Mouse (Mus musculus): Measurements from ENCODE around the gene Tlk2.
"Not testable (repeated sequence)": the region's sequence is repeated elsewhere in the genome, so short reads cannot be mapped to it uniquely, and the experiment has no call there.

Gene Tlk2

DNA sequence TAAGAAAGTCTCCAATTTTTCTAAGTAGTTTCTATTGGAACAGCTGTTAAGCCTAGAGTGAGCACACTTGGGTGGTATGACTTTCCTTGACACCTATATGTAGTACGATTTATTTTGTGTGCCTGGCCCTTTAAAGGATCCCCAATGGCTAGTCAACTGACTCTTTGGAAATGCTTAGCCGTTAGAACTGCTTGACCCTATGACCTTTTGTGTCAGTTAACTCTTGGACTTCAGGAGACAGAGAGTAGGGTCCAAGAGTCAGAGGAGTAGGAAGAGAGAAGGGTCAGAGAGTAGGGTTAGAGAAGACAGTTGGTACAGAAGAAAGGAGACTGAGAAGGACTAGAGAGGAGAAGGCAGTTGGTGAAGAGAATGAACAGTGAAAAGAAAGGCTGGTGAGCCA is at the start of gene Tlk2:
TSS of gene Tlk2 (plus strand) at position 292 of the 400 bp plus-strand sequence.
- DNase-seq (ENCODE audit: low spot score in 2 of 2): no peak

DNA sequence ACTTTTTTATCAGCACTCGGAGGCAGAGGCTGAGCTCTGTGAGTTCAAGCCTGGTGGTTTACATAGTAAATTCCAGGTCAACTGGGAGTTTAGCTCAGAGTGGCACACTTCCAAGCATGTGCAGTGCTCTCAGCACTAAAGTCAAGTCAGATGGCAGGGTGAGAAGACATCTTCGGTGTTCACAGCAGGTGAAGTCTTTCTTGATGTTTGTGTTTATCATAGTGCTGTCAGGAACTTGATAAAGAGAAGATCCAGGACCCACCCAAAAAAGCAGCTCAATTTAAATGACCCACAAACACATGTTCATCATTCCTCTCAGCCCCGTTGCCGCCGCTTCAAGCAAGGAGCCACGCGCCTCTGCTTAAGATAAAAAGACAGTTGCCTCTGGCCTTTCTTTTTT is 42.9 kb upstream of the Tlk2 start:
- no peak for DNase-seq (ENCODE audit: low spot score in 2 of 2)

DNA sequence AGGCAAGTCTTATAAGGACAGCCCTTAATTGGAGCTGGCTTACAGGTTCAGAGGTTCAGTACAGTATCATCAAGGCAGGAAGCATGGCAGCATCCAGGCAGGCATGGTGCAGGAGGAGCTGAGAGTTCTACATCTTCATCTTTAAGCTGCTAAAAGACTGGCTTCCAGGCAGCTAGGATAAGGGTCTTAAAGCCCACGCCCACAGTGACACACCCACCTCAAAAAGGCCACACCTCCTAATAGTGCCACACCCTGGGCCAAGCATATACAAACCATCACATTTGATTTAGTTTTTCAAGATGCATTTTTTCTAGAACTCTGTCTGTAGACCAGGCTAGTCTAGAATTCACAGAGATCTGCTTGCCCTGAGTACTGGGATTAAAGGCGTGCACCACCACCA is 41.4 kb upstream of the Tlk2 start:
- not testable (repeated sequence) for DNase-seq (ENCODE audit: low spot score in 2 of 2)

DNA sequence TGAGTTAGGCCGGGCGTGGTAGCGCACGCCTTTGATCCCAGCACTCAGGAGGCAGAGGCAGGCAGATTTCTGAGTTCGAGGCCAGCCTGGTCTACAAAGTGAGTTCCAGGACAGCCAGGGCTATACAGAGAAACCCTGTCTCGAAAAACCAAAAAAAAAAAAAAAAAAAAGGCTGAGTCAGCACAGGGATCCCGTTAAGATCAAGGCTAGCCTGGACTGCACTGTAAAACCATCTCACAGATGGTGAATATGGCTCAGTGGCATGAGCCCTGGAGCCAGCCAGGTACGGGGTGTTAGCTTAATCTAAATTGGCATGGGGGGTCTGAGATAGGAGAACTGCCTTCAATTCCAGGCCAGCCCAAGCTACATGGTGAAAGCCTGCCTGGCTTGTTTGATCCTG is 38.1 kb upstream of the Tlk2 start:
- not testable (repeated sequence) for DNase-seq (ENCODE audit: low spot score in 2 of 2)

DNA sequence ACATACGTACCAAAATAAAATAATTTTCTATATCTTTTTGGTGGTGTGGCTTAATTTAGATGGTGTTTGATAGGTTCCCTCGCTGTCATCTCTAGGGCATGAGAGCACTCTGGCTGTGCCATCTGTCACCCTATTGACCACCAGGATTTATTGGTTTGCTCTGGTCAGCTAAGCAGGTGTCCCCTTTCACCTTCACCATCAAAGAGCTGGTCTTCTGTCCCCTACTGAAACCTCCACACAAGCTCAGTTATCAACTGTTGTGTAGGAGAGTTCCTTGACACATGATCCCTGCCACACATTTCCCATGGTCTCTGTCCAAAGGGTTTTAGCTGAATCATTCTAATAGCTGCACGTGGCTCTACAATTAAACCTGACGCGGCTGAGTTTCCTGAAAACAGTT is 37.5 kb upstream of the Tlk2 start:
- DNase-seq (ENCODE audit: low spot score in 2 of 2): no peak

DNA sequence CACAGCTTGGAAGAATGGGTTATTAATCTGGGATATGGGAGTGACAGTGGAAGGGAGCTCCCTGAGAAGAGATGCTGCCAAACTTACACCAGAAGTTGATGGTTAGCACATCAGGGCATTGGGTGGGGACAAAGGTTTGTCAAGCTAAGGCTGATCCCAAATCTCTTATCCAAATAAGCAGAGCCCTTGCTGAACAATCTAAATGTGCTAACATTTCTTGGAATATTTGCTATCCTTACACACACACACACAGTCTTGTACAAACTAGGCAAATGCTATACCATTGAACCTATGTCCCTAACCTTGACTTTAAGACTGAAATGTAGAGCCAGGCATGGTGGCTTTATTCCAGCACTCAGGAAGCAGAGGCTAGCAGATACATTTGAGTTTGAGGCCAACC is 35.0 kb upstream of the Tlk2 start:
- no peak for DNase-seq (ENCODE audit: low spot score in 2 of 2)

DNA sequence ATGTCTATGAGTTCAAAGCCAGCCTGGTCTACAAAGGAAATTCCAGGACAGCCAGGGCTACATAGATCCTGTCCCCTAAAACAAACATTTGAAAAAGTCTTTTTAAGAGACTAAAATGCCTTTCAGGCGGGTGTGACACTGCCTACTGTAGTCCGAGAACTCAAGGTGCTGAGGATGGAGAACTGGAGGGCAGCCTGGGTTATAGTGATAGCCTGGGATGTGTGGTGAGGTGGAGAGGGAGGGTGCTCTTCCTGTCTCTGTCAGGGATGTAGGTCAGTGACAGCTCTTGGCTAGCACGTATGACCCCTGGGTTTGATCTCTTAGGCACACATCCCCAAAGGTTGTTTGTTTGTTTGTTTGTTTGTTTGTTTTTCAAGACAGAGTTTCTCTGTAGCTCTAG is 34.5 kb upstream of the Tlk2 start:
- no peak for DNase-seq (ENCODE audit: low spot score in 2 of 2)

DNA sequence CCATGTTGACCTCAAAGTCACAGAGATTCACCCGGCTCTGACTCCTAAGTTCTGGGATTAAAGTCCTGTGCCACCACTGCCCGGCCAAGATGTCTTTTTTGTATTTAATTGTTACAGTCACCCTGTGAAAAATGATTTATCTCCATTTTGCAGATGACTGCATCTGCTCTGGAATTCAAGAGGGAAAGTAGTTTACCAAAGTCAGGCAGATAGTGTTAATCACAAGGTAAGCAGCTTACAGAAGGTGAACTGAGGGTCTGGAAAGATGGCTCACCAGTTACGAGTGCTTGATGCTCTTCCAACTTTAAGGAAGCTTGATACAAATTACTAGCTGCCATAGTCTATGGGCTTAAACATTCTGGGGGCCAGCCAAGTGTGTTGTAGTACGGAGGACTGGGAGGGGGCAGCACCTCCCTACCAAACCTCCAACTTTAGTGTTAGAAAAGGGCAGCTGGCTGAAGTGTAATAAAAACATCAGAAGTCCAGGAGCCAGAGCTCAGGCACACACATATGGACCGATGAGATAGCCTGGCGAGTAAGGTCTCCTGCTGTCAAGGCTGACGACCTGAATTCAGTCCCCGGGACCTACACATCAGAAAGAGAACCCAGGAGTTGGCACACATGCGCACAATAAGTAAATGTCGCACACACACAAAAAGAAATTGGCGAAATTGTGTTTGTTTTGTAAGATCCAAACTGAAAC is 33.9 kb upstream of the Tlk2 start:
- DNase-seq (ENCODE audit: low spot score in 2 of 2): no peak

DNA sequence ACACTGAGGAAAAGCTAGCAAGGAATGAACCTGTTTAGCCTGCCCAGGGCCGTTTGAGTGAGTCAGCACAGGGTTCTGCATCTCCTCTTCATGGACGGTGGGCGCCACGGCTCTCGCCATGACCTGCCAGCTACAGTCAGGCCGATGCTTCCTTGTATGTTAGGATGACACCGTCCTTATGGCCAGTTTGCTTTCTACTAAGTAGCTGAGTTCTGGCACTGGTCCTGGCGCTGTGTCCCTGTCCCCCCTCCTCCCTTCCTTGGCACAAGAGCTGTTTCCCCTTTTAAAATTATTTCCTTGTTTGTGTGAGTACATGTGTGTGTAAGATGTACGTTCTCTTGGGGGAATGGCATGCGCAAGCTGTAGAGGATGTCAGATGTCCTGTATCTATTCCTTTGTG is 33.4 kb upstream of the Tlk2 start:
- DNase-seq (ENCODE audit: low spot score in 2 of 2): no peak

DNA sequence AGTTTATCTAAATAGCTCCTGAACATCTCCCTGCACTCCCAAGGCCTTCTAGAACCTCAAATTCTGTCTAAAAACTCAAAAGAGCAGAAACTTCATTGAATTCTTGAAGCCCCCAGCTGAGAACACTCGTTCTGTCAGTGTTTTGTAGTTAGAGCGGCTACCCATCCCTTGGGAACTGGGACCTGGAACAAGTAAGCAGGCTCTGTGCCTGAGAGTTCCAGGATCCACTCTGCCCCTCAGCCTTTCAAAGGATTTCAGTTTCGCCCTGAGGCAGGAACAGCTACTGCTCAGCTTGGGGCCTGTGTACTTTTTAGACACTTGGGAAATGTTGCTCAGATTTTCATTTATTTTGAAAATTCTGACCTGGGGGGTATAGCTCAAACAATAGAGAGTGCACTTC is 32.0 kb upstream of the Tlk2 start, which contains the start of gene Gm10842:
TSS of gene Gm10842 (plus strand) at position 301 of the 400 bp plus-strand sequence.
- DNase-seq (ENCODE audit: low spot score in 2 of 2): no peak

DNA sequence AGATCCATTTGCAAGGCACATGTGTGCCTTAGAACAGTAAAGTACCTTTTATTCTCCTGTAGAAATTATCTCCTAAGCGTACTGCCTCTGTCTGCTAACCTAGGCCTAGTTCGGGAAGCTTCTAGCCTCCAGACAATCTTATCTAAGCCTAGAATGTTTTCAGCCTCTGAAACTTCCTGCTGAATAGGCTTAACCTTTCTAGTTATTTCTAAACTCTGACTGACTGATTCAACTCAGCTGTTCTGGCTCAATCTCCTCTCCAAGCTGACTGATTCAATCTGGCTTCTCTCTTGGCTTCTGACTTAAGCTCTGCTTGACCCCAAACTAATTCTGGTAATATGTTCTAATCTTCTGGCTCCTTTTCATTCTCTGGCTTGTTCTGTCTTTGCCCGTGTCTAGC is 29.3 kb upstream of the Tlk2 start:
- no peak for DNase-seq (ENCODE audit: low spot score in 2 of 2)

DNA sequence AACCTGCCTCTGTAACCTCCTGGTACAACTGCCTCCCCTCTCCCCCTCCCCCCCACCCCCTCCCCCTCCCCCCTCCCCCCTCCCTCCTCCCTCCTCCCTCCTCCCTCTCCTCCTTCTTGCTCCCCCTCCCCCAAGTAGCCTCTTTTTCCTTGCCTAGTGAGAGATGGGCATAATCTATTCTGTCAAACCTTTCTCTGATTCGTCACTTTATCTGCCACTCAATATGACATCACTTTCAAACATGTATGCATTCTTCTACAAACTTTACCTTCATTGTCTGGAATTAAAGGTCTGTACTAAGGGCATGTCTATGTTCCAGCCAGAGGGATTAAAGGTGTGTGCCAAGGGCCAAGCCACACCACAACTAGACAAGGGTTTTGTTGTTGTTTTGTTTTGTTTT is 28.8 kb upstream of the Tlk2 start:
- no peak for DNase-seq (ENCODE audit: low spot score in 2 of 2)

DNA sequence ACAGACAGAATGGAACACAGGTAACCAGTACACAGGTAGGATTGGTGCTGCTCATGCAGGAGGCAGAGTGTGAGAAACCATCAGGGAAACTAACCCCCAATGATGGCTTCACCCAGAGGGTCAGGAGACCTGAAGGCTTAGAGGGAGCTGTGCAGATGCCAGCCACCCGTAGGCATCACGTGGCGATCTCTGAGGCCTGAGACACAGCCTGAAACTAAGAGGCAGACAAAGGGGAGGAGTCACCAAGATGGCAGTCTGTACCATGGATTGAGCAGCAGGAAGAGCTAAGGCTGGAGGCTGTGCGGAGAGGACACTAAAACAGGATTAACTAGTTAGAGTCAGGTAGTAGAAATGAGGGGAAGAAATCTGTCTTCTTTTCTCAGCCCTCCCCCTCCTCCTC is 27.9 kb upstream of the Tlk2 start:
- DNase-seq (ENCODE audit: low spot score in 2 of 2): no peak

DNA sequence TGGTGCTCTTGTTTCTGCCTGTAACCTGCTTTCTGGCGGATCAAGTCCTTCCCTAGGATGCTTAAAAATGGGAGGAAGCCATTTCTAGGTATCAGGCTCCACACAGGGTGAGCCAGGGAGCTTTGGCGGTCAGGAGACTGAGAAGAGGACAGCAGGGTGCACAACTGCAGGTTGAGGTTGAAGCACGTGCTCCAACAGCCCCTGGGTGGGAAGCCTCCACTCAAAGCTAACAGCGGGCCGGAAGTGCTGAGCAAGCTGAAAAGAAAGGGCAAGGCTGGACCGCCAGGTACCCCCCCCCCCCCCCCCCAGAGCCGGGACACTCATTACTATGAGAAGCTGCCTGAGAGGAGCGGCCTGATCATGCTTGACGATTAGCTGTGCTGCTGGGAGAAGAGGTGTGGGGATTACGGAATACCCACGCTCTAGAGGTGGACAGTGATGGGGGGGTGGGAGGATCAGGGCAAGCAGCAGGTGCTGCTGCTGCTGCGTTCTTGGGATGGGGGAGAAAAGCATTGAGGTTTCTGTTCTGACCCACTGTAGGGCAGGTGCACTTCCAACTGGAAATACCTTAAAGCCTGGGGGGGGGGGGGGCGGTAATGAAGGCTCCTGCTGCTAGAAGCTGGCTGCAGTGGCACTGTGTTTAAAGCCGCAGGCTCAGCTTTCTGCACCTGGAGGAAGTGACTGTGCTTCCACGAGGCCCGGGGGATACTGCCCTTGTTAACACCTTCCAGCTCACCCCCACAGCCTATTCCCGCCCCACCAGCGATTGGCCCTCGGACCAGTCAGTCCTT is 27.2 kb upstream of the Tlk2 start:
- DNase-seq (ENCODE audit: low spot score in 2 of 2): no peak

DNA sequence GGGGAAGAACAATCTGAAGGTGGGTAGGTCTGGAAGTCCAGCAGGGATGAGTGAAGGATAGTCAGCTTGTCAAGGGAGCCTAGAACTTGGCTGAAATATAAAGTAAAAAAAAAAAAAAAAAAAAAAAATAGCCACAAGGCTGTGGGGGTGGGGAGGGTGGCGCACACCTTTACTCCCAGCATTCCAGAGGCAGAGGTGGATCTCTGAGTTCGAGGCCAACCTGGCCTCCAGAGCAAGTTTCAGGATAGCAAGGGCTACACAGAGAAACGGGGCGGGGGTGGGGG is 26.6 kb upstream of the Tlk2 start:
- no peak for DNase-seq (ENCODE audit: low spot score in 2 of 2)

DNA sequence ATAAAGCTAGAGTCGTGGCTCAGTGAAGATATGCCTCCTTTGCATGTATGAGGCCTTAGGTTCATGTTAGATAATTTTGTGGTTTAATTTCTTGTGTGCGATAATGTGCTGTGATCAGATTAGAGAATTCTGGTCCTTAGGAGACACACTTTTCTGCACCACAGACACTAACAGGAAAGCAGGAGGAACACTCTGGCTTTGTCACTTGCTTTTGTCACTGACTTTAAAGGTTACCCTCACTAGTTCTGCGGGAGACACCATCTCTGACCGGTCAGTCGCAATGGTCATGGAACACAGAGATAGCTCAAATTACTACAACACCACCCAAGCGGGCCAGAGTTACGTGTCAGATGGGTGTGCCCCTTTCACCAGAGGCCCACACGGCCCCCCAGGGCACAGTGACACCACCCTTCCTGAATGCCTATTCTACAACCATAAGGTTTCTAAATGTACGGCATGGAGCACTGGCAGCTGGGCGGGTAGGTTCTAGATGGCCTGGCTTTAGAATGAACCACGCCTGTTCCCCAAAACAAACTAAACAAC is 26.2 kb upstream of the Tlk2 start:
- DNase-seq (ENCODE audit: low spot score in 2 of 2): no peak

DNA sequence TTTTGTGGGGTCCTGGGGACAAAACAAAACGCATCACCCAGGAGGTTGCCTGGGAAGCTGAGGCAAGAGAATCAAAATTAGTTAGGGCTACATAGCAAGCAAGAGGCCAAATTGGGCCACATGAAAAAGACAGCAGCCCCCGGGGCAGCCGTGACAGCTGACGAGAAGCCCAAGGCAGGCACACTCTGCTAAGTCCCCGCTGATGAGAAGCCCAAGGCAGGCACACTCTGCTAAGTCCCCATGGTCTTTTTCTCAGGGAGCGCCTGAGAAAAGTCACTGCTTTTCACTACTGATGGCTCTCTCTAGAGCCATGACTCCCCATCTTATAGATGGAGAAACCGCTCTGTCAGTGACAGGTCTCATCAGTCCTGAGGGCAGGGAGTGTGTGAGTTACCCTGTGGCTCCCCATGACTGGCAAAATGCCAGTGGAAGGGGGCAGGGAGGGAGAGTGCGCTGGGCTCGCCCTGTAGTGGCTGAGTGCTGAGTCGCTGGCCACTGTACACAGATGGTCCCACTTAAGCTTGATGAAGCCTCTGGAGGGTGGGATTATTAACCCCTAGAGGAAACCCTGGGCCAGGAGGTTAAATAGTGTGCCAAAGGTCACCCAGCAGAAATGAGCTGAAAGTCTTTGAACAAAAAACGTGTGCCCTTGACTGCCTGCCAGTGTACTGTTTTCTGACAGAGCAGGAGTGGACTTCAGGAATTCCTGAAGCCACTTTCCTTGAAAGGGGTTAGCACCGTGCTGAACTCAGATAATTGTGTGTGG is 25.4 kb upstream of the Tlk2 start:
- DNase-seq (ENCODE audit: low spot score in 2 of 2): no peak

DNA sequence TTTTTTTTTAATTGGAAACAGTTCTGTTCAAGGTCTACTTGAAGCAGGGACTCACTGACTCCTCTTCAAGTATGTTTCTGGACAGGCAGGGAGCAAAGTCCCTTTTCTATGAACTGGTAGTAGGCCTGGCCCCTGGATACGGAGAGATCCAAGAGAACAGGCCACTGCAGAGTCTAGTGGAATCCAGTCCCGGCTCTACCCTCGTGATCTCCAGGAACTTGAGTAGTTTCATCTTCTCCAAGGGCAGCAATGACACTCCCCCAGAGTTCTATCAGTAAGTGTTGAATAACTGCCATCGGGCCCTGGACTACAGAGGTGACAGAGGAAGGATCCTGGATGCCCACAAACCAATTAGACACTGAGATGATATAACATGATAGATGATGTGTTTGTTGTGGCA is 22.7 kb upstream of the Tlk2 start:
- DNase-seq (ENCODE audit: low spot score in 2 of 2): no peak

DNA sequence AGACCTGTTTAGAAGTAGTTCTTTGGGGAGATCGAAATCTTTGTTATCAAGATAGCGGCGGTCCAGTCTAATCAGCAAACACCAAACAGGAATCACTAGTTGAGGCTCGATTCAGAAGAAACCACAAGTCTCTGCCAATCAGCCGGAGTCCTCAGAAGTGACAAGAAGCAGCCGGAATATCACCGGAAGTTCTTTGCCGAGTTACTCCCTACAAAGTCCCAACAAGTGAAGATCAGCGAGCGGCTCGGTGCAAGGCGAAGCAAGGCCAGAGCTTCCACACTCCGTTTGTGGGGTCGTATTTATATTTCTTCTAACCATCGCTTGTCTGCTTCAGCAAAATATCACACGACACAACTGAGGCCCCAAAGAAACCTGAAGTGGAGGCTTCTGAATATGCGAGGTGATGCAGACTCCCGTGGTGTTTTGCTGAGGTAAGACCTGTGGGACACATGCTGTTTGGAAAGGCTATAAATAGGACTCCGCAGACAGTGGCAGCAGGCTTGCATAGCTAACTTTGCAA is 21.8 kb upstream of the Tlk2 start:
- DNase-seq (ENCODE audit: low spot score in 2 of 2): no peak

DNA sequence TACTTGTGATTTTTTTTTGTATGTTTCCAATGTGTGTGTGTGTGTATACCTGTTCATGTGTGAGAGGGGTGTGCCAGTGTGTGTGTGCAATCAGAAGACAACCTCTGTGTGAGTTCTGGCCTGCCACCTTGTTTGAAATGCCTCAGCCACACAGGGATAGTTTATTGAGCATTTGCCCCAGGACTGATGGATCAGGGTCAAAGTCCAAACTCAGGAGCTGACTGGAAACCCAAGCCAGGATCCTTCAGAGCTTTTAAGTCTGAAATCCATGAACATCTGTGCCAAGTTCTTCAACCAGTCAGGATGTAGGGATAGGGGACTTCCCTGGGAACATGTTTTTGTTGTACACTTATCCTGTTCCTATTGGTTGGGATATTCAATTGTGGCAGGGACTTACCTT is 20.6 kb upstream of the Tlk2 start:
- DNase-seq (ENCODE audit: low spot score in 2 of 2): no peak

DNA sequence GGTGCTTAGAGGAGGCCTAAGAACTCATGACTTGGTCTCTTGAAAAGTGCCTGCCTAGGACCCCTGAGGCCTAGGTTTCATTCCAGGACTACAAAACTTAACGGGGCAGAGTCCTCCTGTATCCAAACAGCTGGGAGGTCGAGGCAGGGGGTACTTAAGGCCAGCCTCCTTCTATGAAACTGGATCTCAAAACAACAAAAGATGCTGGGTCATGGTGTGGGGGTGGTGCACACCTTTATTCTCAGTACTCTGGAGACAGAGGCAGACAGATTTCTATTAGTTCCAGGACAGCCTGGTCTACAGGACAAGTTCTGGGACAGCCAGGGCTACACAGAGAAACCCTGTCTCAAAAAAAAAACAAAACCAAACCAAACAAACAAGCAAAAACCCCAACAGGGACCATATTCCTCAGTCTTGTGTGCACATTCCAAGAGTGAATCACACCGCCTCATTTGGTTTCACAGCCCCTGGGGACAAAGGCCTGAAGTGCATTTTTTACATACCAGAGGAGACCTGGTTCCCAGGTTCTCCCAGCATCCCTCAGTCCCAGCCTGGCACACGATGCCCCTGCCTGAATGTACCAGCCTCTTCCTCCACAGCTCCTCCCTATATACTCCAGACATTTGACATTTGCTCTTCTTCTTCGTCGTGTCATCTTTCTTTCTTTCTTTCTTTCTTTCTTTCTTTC is 18.8 kb upstream of the Tlk2 start:
- DNase-seq (ENCODE audit: low spot score in 2 of 2): no peak

DNA sequence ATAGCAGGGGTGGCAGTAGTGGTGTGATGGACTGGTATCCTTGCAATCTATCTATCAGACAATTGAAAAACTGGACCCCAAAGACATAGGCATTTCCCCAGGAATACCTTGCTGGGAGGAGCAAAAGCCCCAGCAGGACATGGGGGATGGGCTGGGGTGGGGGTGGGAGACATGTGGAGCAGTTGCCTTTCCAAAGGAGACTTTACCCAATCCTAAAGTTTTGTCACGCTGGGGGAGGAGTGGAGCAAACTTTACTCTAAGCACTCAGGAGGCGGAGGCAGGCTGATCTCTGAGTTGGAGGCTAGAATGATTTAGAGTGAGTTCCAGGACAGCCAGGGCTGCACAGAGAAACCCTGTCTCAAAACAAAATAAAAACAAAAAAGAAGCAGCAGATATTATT is 17.2 kb upstream of the Tlk2 start:
- DNase-seq (ENCODE audit: low spot score in 2 of 2): no peak

Data from right cerebral cortex, postnatal 10 days (tissue).